Mouse (Mus musculus) R1 (cell line): ENCODE data around the gene Prmt3.

Experiments
- DNase-seq: peaks from one replicate; pipeline ENCODE4 v3.0.0-alpha.2; 2018; ENCODE audit warnings: low read depth, low spot score

The Prmt3 gene

GRCm38 (mm10) chr7:49797171-49797570 is 19.0 kb downstream of the Prmt3 start:
- DNase-seq = no peak

- DNase-seq = no peak
Observed at GRCm38 (mm10) chr7:49803511-49803910, 25.4 kb downstream of the Prmt3 start.

- DNase-seq = no peak
Observed at GRCm38 (mm10) chr7:49804638-49805165, 26.6 kb downstream of the Prmt3 start.

GRCm38 (mm10) chr7:49805618-49806017 is 27.5 kb downstream of the Prmt3 start:
- no peak for DNase-seq

- no peak for DNase-seq
Observed at GRCm38 (mm10) chr7:49807093-49807682, 29.0 kb downstream of the Prmt3 start.

GRCm38 (mm10) chr7:49807846-49808622 is 29.9 kb downstream of the Prmt3 start:
- peak; percentile 7 for DNase-seq

GRCm38 (mm10) chr7:49809100-49809499 is 31.0 kb downstream of the Prmt3 start:
- no peak for DNase-seq

GRCm38 (mm10) chr7:49809562-49809961 is 31.4 kb downstream of the Prmt3 start:
- peak; percentile 20 for DNase-seq

- peak; percentile 30 for DNase-seq
Observed at GRCm38 (mm10) chr7:49811346-49811745, 33.2 kb downstream of the Prmt3 start.

GRCm38 (mm10) chr7:49819393-49819792 is 41.2 kb downstream of the Prmt3 start:
- DNase-seq = no peak

GRCm38 (mm10) chr7:49821370-49821769 is 43.2 kb downstream of the Prmt3 start:
- no peak for DNase-seq

GRCm38 (mm10) chr7:49822028-49822427 is 43.9 kb downstream of the Prmt3 start:
- DNase-seq = no peak

- DNase-seq = no peak
Observed at GRCm38 (mm10) chr7:49823595-49823994, 45.4 kb downstream of the Prmt3 start.

- DNase-seq = no peak
Observed at GRCm38 (mm10) chr7:49824043-49824442, 45.9 kb downstream of the Prmt3 start.

- DNase-seq = no peak
Observed at GRCm38 (mm10) chr7:49824581-49824980, 46.4 kb downstream of the Prmt3 start.

GRCm38 (mm10) chr7:49825492-49825891 is 47.3 kb downstream of the Prmt3 start:
- no peak for DNase-seq

- DNase-seq = no peak
Observed at GRCm38 (mm10) chr7:49827920-49828319, 49.8 kb downstream of the Prmt3 start.

- DNase-seq = no peak
Observed at GRCm38 (mm10) chr7:49842366-49843282, 64.5 kb downstream of the Prmt3 start.

GRCm38 (mm10) chr7:49843304-49843933 is 65.3 kb downstream of the Prmt3 start:
- no peak for DNase-seq

GRCm38 (mm10) chr7:49847939-49848338 is 69.8 kb downstream of the Prmt3 start:
- no peak for DNase-seq
